Mouse (Mus musculus) myocyte (in vitro differentiated cells): ENCODE results near the gene Limch1. TPM values are rescaled to one million over a fixed set of nuclear protein-coding genes. Genes with fewer than 3 reads are reported as not detected.

Experiments
- H3K27me3 ChIP-seq: one replicate; pipeline ENCODE4 v1.6.1; 2011; ENCODE audit not compliant: control insufficient read depth, insufficient read depth, insufficient read length
- H3K36me3 ChIP-seq: one replicate; pipeline ENCODE4 v1.6.1; 2011; ENCODE audit not compliant: control insufficient read depth, insufficient read depth
- H3K4me2 ChIP-seq: one replicate; pipeline ENCODE4 v1.6.1; 2011; ENCODE audit warnings: low read depth, control low read depth
- H3K4me3 ChIP-seq: one replicate; pipeline ENCODE4 v1.5.1; 2011; ENCODE audit warnings: mild to moderate bottlenecking, control low read depth, moderate library complexity
- H3K79me2 ChIP-seq: one replicate; pipeline ENCODE4 v1.6.1; 2011; ENCODE audit not compliant: control insufficient read depth, insufficient read depth
- H3ac ChIP-seq: one replicate; pipeline ENCODE4 v1.6.1; 2011; ENCODE audit not compliant: control insufficient read depth, insufficient read length
- CEBPB ChIP-seq: IDR thresholded peaks from 2 replicates; pipeline ENCODE4 v1.6.1; 2011; ENCODE audit warnings: mild to moderate bottlenecking, moderate library complexity; ENCODE audit not compliant: poor library complexity, insufficient read depth, severe bottlenecking
- E2F4 ChIP-seq: IDR thresholded peaks from one replicate; pipeline ENCODE4 v1.6.1; 2011; ENCODE audit warnings: mild to moderate bottlenecking, control low read depth, moderate library complexity; ENCODE audit not compliant: insufficient read depth
- MAX ChIP-seq: IDR thresholded peaks from one replicate; pipeline ENCODE4 v1.6.1; 2011; ENCODE audit warnings: low read depth, mild to moderate bottlenecking, control low read depth
- MYOD1 ChIP-seq, 3 experiments: IDR thresholded peaks; one replicate each; pipeline ENCODE4 v1.6.1; 2011; ENCODE audit warnings: control low read depth in 2 of 3, low read depth in 2 of 3, mild to moderate bottlenecking in 2 of 3, moderate library complexity in 1 of 3; ENCODE audit not compliant: insufficient read length in 2 of 3, control insufficient read depth in 1 of 3
- MYOG ChIP-seq, 3 experiments: IDR thresholded peaks; one replicate each; pipeline ENCODE4 v1.6.1; 2011; ENCODE audit warnings: control low read depth in 2 of 3, low read depth in 2 of 3, mild to moderate bottlenecking in 2 of 3; ENCODE audit not compliant: insufficient read length in 2 of 3, control insufficient read depth in 1 of 3, insufficient read depth in 1 of 3
- POLR2A ChIP-seq: IDR thresholded peaks from one replicate; pipeline ENCODE4 v1.6.1; 2011; ENCODE audit warnings: low read depth, mild to moderate bottlenecking, control low read depth, moderate library complexity; ENCODE audit not compliant: insufficient read length
- POLR2AphosphoS2 ChIP-seq: IDR thresholded peaks from one replicate; pipeline ENCODE4 v1.6.1; 2011; ENCODE audit warnings: low read depth, control low read depth; ENCODE audit not compliant: insufficient read length
- REST ChIP-seq: IDR thresholded peaks from one replicate; pipeline ENCODE4 v1.6.1; 2011; ENCODE audit warnings: mild to moderate bottlenecking, control low read depth, moderate library complexity; ENCODE audit not compliant: insufficient read depth, insufficient read length
- SRF ChIP-seq: IDR thresholded peaks from one replicate; pipeline ENCODE4 v1.6.1; 2011; ENCODE audit warnings: low read depth; ENCODE audit not compliant: control insufficient read depth, insufficient read length
- TCF12 ChIP-seq: IDR thresholded peaks from one replicate; pipeline ENCODE4 v1.6.1; 2011; ENCODE audit warnings: mild to moderate bottlenecking, control low read depth; ENCODE audit not compliant: poor library complexity, insufficient read depth, severe bottlenecking
- TCF3 ChIP-seq: IDR thresholded peaks from one replicate; pipeline ENCODE4 v1.6.1; 2011; ENCODE audit warnings: low read depth, control low read depth; ENCODE audit not compliant: insufficient read length
- USF1 ChIP-seq: IDR thresholded peaks from one replicate; pipeline ENCODE4 v1.6.1; 2011; ENCODE audit warnings: low read depth, mild to moderate bottlenecking, control low read depth, moderate library complexity
- polyA plus RNA-seq: library from polyadenylated mRNA; unstranded; fragments of >200 nt; fragmentation: generic; extraction: Trizol; gene quantifications from one replicate; pipeline ENCODE4 v1.2.1, GENCODE M21; 2012; ENCODE audit warnings: missing spikeins

The Limch1 gene
- polyA plus RNA-seq, 1 experiment, result 0.79 TPM

- Histone ChIP-seq H3K27me3 (no peaks in the 10 kb centered on the region), H3ac (no peak overlapping the region), H3K36me3 (no peaks in the 10 kb centered on the region), H3K4me2 (no peak overlapping the region), H3K4me3 (no peak overlapping the region), H3K79me2 (no peaks in the 10 kb centered on the region)
- no peak for TF ChIP-seq REST
- TF ChIP-seq E2F4, result no peak
- no peak for TF ChIP-seq MYOD1 (IDR thresholded peaks at IDR 0.05; ENCODE audit: control insufficient read depth in 1 of 3, insufficient read length in 2 of 3, low read depth in 2 of 3)
- TF ChIP-seq MAX, result no peak
- TF ChIP-seq SRF, result no peak
- TF ChIP-seq TCF3, result no peak
- no peak for TF ChIP-seq TCF12
- TF ChIP-seq CEBPB, result no peak
- TF ChIP-seq USF1, result no peak
- TF ChIP-seq MYOG (IDR thresholded peaks at IDR 0.05; ENCODE audit: control insufficient read depth in 1 of 3, insufficient read depth in 1 of 3, insufficient read length in 2 of 3, low read depth in 2 of 3), result no peak
These were observed 43.4 kb downstream of the Limch1 start for GRCm38 (mm10) chr5:66789041-66789440.

- H3K4me3 ChIP-seq, result no peak overlapping the region
- H3K4me2 ChIP-seq, result no peak overlapping the region
- H3K27me3 ChIP-seq, result no peaks in the 10 kb centered on the region
- no peaks in the 10 kb centered on the region for H3K79me2 ChIP-seq
- TF ChIP-seq USF1, result no peak
- no peak for TF ChIP-seq MYOD1 (IDR thresholded peaks at IDR 0.05; ENCODE audit: control insufficient read depth in 1 of 3, insufficient read length in 2 of 3, low read depth in 2 of 3)
- no peak for TF ChIP-seq TCF3
- no peak for TF ChIP-seq MAX
- TF ChIP-seq REST, result no peak
- TF ChIP-seq CEBPB, result no peak
- no peak for TF ChIP-seq SRF
- no peak for TF ChIP-seq POLR2AphosphoS2
- TF ChIP-seq E2F4, result no peak
- TF ChIP-seq POLR2A, result no peak
- TF ChIP-seq TCF12, result no peak
- H3K36me3 ChIP-seq, result no peaks in the 10 kb centered on the region
- no peak overlapping the region for H3ac ChIP-seq
These were observed 45.5 kb downstream of the Limch1 start for GRCm38 (mm10) chr5:66791161-66791560.

- Histone ChIP-seq H3K36me3 (no peaks in the 10 kb centered on the region), H3K27me3 (peaks cover 4% of the 10 kb centered on the region), H3K4me2 (no peak overlapping the region), H3K79me2 (no peaks in the 10 kb centered on the region), H3ac (no peak overlapping the region), H3K4me3 (no peak overlapping the region)
- TF ChIP-seq POLR2A, result no peak
- TF ChIP-seq TCF3, result no peak
- TF ChIP-seq MYOD1 (IDR thresholded peaks at IDR 0.05; ENCODE audit: control insufficient read depth in 1 of 3, insufficient read length in 2 of 3, low read depth in 2 of 3), result no peak
- TF ChIP-seq MAX, result no peak
- TF ChIP-seq REST, result no peak
- TF ChIP-seq SRF, result no peak
- no peak for TF ChIP-seq USF1
- no peak for TF ChIP-seq MYOG (IDR thresholded peaks at IDR 0.05; ENCODE audit: control insufficient read depth in 1 of 3, insufficient read depth in 1 of 3, insufficient read length in 2 of 3, low read depth in 2 of 3)
- no peak for TF ChIP-seq CEBPB
- no peak for TF ChIP-seq E2F4
- TF ChIP-seq TCF12, result no peak
- no peak for TF ChIP-seq POLR2AphosphoS2
These were observed 47.6 kb downstream of the Limch1 start for GRCm38 (mm10) chr5:66793251-66793650.

- no peaks in the 10 kb centered on the region for H3K79me2 ChIP-seq
- peaks cover 4% of the 10 kb centered on the region for H3K27me3 ChIP-seq
- H3K4me2 ChIP-seq, result no peak overlapping the region
- H3K36me3 ChIP-seq, result no peaks in the 10 kb centered on the region
- H3K4me3 ChIP-seq, result no peak overlapping the region
- no peak overlapping the region for H3ac ChIP-seq
- TF ChIP-seq TCF3 (no peak), TCF12 (no peak), MAX (no peak), E2F4 (no peak), CEBPB (no peak), REST (no peak), POLR2A (no peak), SRF (no peak), POLR2AphosphoS2 (no peak), USF1 (no peak), MYOD1 (IDR thresholded peaks at IDR 0.05; ENCODE audit: control insufficient read depth in 1 of 3, insufficient read length in 2 of 3, low read depth in 2 of 3) (no peak), MYOG (IDR thresholded peaks at IDR 0.05; ENCODE audit: control insufficient read depth in 1 of 3, insufficient read depth in 1 of 3, insufficient read length in 2 of 3, low read depth in 2 of 3) (no peak)
These were observed 51.7 kb downstream of the Limch1 start for GRCm38 (mm10) chr5:66797326-66797725.

- no peaks in the 10 kb centered on the region for H3K36me3 ChIP-seq
- no peak overlapping the region for H3K4me3 ChIP-seq
- peaks cover 4% of the 10 kb centered on the region for H3K27me3 ChIP-seq
- H3K79me2 ChIP-seq, result no peaks in the 10 kb centered on the region
- H3ac ChIP-seq, result no peak overlapping the region
- TF ChIP-seq E2F4, result no peak
- no peak for TF ChIP-seq REST
- no peak for TF ChIP-seq TCF12
- no peak for TF ChIP-seq MAX
- no peak for TF ChIP-seq MYOD1 (IDR thresholded peaks at IDR 0.05; ENCODE audit: control insufficient read depth in 1 of 3, insufficient read length in 2 of 3, low read depth in 2 of 3)
- TF ChIP-seq CEBPB, result no peak
- TF ChIP-seq USF1, result no peak
- no peak for TF ChIP-seq SRF
- no peak for TF ChIP-seq TCF3
- TF ChIP-seq POLR2A, result no peak
- no peak for TF ChIP-seq MYOG (IDR thresholded peaks at IDR 0.05; ENCODE audit: control insufficient read depth in 1 of 3, insufficient read depth in 1 of 3, insufficient read length in 2 of 3, low read depth in 2 of 3)
- TF ChIP-seq POLR2AphosphoS2, result no peak
- H3K4me2 ChIP-seq, result no peak overlapping the region
These were observed 52.5 kb downstream of the Limch1 start for GRCm38 (mm10) chr5:66798135-66798534.
